Mouse (Mus musculus) frontal cortex, postnatal 25 days (tissue): ENCODE measurements around the gene Gata3.

ENCODE experiments used
- DNase-seq, 2 experiments: peaks; one replicate each; pipeline ENCODE4 v3.0.0; 2022; ENCODE audit warnings: low spot score in 2 of 2

Gene Gata3

GRCm38 (mm10) chr2:9872682-9873081 lies 17.2 kb downstream of the Gata3 start:
- no peak for DNase-seq

- no peak for DNase-seq
Measured at GRCm38 (mm10) chr2:9871798-9872197, 18.0 kb downstream of the Gata3 start.

DNA sequence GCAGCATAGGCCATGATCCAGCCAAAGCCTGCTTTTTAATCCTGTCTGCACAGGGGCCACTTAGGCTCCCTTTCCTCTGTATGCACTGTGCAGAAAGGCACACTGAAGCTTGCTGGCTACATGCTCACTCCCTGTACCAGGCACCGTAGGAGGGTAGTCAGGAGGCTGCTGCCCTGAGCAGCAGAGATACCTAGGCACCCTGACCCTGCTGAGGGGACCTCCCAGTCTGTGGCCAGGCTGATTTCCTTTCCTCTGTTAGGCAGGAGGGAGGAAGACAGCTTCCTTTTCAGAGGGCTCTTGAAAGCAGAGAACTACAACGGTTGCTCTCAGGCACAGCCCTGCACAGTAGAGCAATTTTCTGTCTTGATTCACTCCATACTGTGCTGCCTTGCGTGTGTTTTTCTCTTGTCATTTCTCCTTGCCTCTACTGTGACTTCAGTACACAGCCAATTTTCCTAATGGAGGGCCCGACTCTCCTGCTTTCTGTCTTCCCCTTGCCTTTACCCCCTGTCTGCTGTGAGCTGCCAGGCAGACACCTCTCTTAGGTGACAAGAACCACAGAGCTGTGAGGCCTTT lies 18.6 kb downstream of the Gata3 start:
- no peak for DNase-seq

GRCm38 (mm10) chr2:9867092-9867825 lies 22.6 kb downstream of the Gata3 start:
- no peak for DNase-seq

GRCm38 (mm10) chr2:9860698-9861097 lies 29.1 kb downstream of the Gata3 start:
- DNase-seq, result no peak

- no peak for DNase-seq
Measured at GRCm38 (mm10) chr2:9855861-9856260, 34.0 kb downstream of the Gata3 start.

DNA sequence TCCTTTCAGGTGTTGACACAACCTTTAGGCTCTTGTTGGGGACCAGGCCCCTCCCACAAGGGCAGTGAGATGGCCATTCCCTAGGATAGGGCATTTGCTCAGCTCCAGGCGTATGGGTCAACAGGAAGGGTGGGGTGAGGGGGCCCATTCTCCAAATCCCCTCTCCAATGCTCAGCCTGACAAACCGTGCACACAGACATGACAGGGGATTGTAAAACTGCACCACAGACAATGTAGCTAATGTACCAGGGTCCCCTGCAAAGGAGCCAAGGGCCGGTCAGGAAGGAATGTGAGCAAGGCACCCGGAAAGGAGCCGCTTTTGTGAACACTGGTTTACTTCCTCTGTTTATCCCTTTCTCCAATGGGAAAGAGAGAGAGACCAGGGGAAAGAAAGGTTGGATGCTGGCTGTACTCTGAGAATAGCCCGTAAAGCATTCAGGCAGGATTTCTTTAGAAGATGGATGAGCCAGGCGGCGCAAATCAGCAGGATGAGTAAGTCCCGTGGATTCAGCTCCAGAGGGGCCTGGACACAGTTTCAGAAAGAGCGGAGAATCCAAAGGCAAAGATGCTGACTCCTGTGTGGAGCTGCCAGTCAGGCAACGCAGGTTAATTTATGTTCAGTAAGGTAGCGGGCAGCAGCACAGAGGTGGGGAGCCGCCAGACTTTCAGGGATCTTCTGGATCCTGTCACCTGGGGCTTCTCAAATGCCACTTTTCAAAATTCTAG lies 36.8 kb downstream of the Gata3 start:
- DNase-seq, result no peak

GRCm38 (mm10) chr2:9835195-9835594 lies 54.6 kb downstream of the Gata3 start:
- DNase-seq, result no peak

GRCm38 (mm10) chr2:9833712-9834111 lies 56.1 kb downstream of the Gata3 start:
- no peak for DNase-seq

- no peak for DNase-seq
Measured at GRCm38 (mm10) chr2:9827624-9828023, 62.2 kb downstream of the Gata3 start.

DNA sequence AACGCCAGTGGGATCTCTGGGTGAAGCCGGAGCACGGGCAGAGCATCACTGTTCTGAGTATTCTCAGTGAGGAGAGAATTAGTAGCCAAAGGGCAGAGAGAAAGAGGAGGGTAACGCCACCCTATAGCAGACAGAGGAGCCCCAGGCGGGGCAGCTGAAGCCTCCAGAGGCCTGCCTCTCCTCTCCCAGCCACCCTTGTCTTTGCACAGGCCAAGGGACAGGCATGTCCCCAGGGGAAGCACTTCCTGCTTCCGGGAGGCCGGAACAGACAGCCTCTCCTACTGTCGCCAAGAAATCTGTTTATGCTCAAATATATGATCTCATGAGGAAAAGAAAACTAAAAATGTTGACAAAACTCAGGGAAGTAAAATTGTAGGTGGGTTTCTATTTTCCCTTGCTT lies 69.2 kb downstream of the Gata3 start:
- no peak for DNase-seq

- no peak for DNase-seq
Measured at GRCm38 (mm10) chr2:9818177-9818785, 71.6 kb downstream of the Gata3 start.
